Mouse (Mus musculus) midbrain, postnatal 0 days (tissue): ENCODE data around the gene Lmntd1. TPM values are rescaled to one million over a fixed set of nuclear protein-coding genes. Genes with fewer than 3 reads are reported as not detected.

Experiments
- ATAC-seq: fragments of 200-750 bp; cut with Nextera tagmentation; 2 replicates; pipeline ENCODE4 v1.8.0; 2017; ENCODE audit warnings: moderate number of reproducible peaks, mild to moderate bottlenecking, moderate TSS enrichment, moderate library complexity; ENCODE audit not compliant: low FRiP score
- DNase-seq: peaks from one replicate; pipeline ENCODE4 v3.0.0-alpha.2; 2015; ENCODE audit warnings: low spot score
- H3K27ac ChIP-seq: fragments of 300-500 bp; sonication (generic); 2 replicates; pipeline ENCODE4 v1.5.1; 2014; ENCODE audit warnings: low read depth, mild to moderate bottlenecking, low read length, mixed read lengths
- H3K27me3 ChIP-seq: fragments of 300-500 bp; sonication (generic); 2 replicates; pipeline ENCODE4 v1.6.1; 2014; ENCODE audit warnings: low read length, control low read depth, mixed read lengths; ENCODE audit not compliant: insufficient read depth
- H3K36me3 ChIP-seq: fragments of 300-500 bp; sonication (generic); 2 replicates; pipeline ENCODE4 v1.6.1; 2014; ENCODE audit warnings: low read length, control low read depth, mixed read lengths; ENCODE audit not compliant: insufficient read depth
- H3K4me1 ChIP-seq: fragments of 300-500 bp; sonication (generic); 2 replicates; pipeline ENCODE4 v1.6.1; 2014; ENCODE audit warnings: mild to moderate bottlenecking, control low read depth, antibody characterized with exemption, low read length, mixed read lengths; ENCODE audit not compliant: insufficient read depth
- H3K4me2 ChIP-seq: fragments of 300-500 bp; sonication (generic); 2 replicates; pipeline ENCODE4 v1.6.1; 2014; ENCODE audit warnings: low read depth, mild to moderate bottlenecking, low read length, mixed read lengths; ENCODE audit not compliant: poor library complexity, severe bottlenecking
- H3K4me3 ChIP-seq: fragments of 300-500 bp; sonication (generic); 2 replicates; pipeline ENCODE4 v1.5.1; 2014; ENCODE audit warnings: low read depth, mild to moderate bottlenecking, low read length, moderate library complexity
- H3K9ac ChIP-seq: fragments of 300-500 bp; sonication (generic); replicated peaks from 2 replicates; pipeline ENCODE4 v1.6.1; 2014; ENCODE audit warnings: mild to moderate bottlenecking, low read length, moderate library complexity, mixed read lengths; ENCODE audit not compliant: poor library complexity, severe bottlenecking
- H3K9me3 ChIP-seq: fragments of 300-500 bp; sonication (generic); 2 replicates; pipeline ENCODE4 v1.6.1; 2016; ENCODE audit warnings: low read length, control low read depth
- CTCF ChIP-seq: IDR thresholded peaks from 2 replicates; pipeline ENCODE4 v1.5.1; 2016; ENCODE audit warnings: antibody characterized with exemption, mild to moderate bottlenecking
- WGBS: fragments of 180-500 bp; shearing (Covaris S2); extraction: QIAGEN DNeasy Blood & Tissue Kit; methylation state at CpG from one replicate; pipeline ENCODE4 v1.1.7; 2014; 5-methylcytosine and 5-hydroxymethylcytosine counted together
- polyA plus RNA-seq: library from polyadenylated mRNA; unstranded; fragments of >200 nt; fragmentation: Nextera tagmentation; extraction: Ambion mirVana; gene quantifications from 2 replicates; pipeline ENCODE4 v1.2.1, GENCODE M21; 2015
- total RNA-seq: library from RNA; depleted of rRNA; stranded (reverse); fragments of >200 nt; gene quantifications from 2 replicates; pipeline ENCODE4 v1.2.3, GENCODE M21; 2014

Gene Lmntd1
- total and polyA plus RNA-seq, 2 experiments from 2014 or later, result 2.0 to 2.7 TPM

GRCm38 (mm10) chr6:145653626-145654025 is 39.5 kb upstream of the Lmntd1 start:
- no peak for DNase-seq
- Histone ChIP-seq H3K9me3 (no peaks in the 10 kb centered on the region), H3K4me2 (no peak overlapping the region), H3K36me3 (no peaks in the 10 kb centered on the region), H3K4me3 (no peak overlapping the region), H3K27me3 (no peaks in the 10 kb centered on the region), H3K27ac (no peak overlapping the region), H3K4me1 (no peaks in the 10 kb centered on the region), H3K9ac (no peak overlapping the region)
- 44% methylated on average over 5 of the region's 5 CpGs for WGBS
- no peak for TF ChIP-seq CTCF
- ATAC-seq, result no peak

- Histone ChIP-seq H3K27me3 (no peaks in the 10 kb centered on the region), H3K4me3 (no peak overlapping the region), H3K4me2 (no peak overlapping the region), H3K9ac (no peak overlapping the region), H3K36me3 (no peaks in the 10 kb centered on the region), H3K9me3 (no peaks in the 10 kb centered on the region), H3K27ac (no peak overlapping the region), H3K4me1 (no peaks in the 10 kb centered on the region)
- TF ChIP-seq CTCF, result no peak
- ATAC-seq (no peak), DNase-seq (no peak)
- WGBS, result 81% methylated on average over 5 of the region's 5 CpGs
Measured at GRCm38 (mm10) chr6:145652986-145653385, 38.9 kb upstream of the Lmntd1 start.

- no peaks in the 10 kb centered on the region for H3K4me1 ChIP-seq
- H3K4me3 ChIP-seq, result no peak overlapping the region
- no peak for TF ChIP-seq CTCF
- no peaks in the 10 kb centered on the region for H3K27me3 ChIP-seq
- H3K27ac ChIP-seq, result no peak overlapping the region
- ATAC-seq (no peak), DNase-seq (no peak)
- WGBS, result 88% methylated on average over 2 of the region's 2 CpGs
- no peaks in the 10 kb centered on the region for H3K36me3 ChIP-seq
- no peaks in the 10 kb centered on the region for H3K9me3 ChIP-seq
- H3K9ac ChIP-seq, result no peak overlapping the region
- no peak overlapping the region for H3K4me2 ChIP-seq
Measured at GRCm38 (mm10) chr6:145651976-145652375, 37.9 kb upstream of the Lmntd1 start.

GRCm38 (mm10) chr6:145640971-145641506 is 26.9 kb upstream of the Lmntd1 start:
- H3K4me2 ChIP-seq, result no peak overlapping the region
- 89% methylated on average over 4 of the region's 4 CpGs for WGBS

GRCm38 (mm10) chr6:145638248-145638647 is 24.1 kb upstream of the Lmntd1 start:
- TF ChIP-seq CTCF, result no peak
- H3K4me3 ChIP-seq, result no peak overlapping the region

More at GRCm38 (mm10) chr6:145640971-145641506, 26.9 kb upstream of the Lmntd1 start:
- Histone ChIP-seq H3K4me3 (no peak overlapping the region), H3K36me3 (no peaks in the 10 kb centered on the region), H3K27me3 (no peaks in the 10 kb centered on the region), H3K4me1 (no peaks in the 10 kb centered on the region), H3K9ac (no peak overlapping the region), H3K27ac (no peak overlapping the region), H3K9me3 (no peaks in the 10 kb centered on the region)
- DNase-seq (no peak), ATAC-seq (no peak)
- no peak for TF ChIP-seq CTCF

GRCm38 (mm10) chr6:145636682-145637081 is 22.6 kb upstream of the Lmntd1 start:
- no peaks in the 10 kb centered on the region for H3K27me3 ChIP-seq
- H3K9ac ChIP-seq, result no peak overlapping the region
- no peak for TF ChIP-seq CTCF
- H3K27ac ChIP-seq, result no peak overlapping the region
- no peak overlapping the region for H3K4me3 ChIP-seq
- H3K36me3 ChIP-seq, result no peaks in the 10 kb centered on the region
- no peak for DNase-seq
- no peaks in the 10 kb centered on the region for H3K9me3 ChIP-seq
- WGBS, result 85% methylated on average over 4 of the region's 4 CpGs
- H3K4me1 ChIP-seq, result no peaks in the 10 kb centered on the region
- H3K4me2 ChIP-seq, result no peak overlapping the region
- no peak for ATAC-seq

More at GRCm38 (mm10) chr6:145638248-145638647, 24.1 kb upstream of the Lmntd1 start:
- 76% methylated on average over 6 of the region's 6 CpGs for WGBS
- ATAC-seq (no peak), DNase-seq (no peak)
- no peaks in the 10 kb centered on the region for H3K27me3 ChIP-seq
- no peaks in the 10 kb centered on the region for H3K36me3 ChIP-seq
- H3K9ac ChIP-seq, result no peak overlapping the region
- H3K27ac ChIP-seq, result no peak overlapping the region
- no peaks in the 10 kb centered on the region for H3K9me3 ChIP-seq
- no peak overlapping the region for H3K4me2 ChIP-seq
- no peaks in the 10 kb centered on the region for H3K4me1 ChIP-seq
